Mouse (Mus musculus) ZHBTc4 (cell line): ENCODE measurements around the gene Vmn1r87.

Source experiments
- DNase-seq: peaks from one replicate; pipeline ENCODE4 v3.0.0-alpha.2; 2011; ENCODE audit warnings: low read depth, low spot score

Vmn1r87 gene

DNA sequence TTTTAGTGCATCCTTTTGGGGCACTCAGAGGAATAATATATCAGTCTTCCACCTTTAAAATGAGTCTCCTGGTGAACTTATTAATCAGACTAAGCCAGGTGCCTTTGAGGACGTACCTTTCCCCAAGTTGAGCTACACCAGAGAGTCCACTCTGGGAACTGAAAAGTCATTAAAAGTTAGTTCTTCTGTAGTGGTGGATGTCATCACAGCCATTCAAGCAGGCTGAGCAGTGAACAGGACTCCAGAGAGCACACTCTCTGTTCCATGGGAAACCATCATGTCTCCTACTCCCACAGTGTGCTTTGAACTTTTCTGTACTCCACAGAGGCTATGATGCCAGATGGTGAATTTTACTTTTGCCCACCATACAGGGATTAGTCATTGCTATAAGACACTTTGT lies at the start of gene Vmn1r87:
Vmn1r87 (minus strand) TSS at position 101 of the 400 bp plus-strand sequence.
- DNase-seq, result no peak

- DNase-seq, result no peak
These were observed 19.3 kb upstream of the Vmn1r87 start, which contains the start of gene Vmn1r88 for GRCm38 (mm10) chr7:13159268-13159667. Vmn1r88 (plus strand) TSS chr7:13159568.

DNA sequence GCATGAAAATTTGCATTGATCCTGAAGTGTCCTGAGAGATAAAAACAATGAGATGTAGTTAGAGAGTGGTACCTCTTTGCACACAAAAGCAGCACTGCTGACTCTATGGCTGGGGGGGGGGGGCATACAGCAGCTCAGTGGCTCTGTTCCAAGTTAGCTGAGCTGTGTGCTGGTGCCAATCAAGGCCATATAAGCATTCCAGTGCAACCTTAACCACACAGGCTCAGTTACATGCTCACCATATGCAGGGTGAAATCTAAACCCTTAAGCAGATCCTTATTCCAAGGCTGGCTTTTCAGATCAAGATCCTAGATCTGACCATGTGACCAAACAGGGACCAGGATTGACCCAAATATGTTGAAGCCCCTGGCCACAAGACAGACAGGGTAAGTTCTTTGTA lies 2.6 kb downstream of the Vmn1r87 start:
- DNase-seq, result no peak

GRCm38 (mm10) chr7:13131856-13132255 lies 8.1 kb downstream of the Vmn1r87 start:
- no peak for DNase-seq

- DNase-seq, result peak; percentile 54
These were observed 16.3 kb downstream of the Vmn1r87 start for GRCm38 (mm10) chr7:13123554-13124153.

DNA sequence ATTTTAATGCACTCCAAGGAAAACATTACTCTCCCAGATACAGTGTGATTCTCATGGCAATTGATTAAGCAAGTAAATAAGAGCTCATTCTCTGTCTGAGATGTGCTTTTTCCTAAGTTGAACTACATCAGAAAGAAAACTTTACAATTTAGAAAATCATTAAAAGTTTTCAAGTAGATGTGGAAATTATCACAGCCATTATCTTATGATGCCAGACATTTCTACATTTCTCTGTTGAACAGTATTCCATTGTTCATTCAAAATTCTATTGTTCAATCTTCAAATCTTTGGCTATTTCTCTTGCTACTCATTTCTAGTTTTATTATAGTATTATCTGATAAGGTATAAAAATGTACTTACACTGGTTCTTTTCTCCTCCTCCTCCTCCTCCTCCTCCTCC lies 20.1 kb downstream of the Vmn1r87 start, which contains the start of gene Vmn1r86:
Vmn1r86 (minus strand) TSS at position 101 of the 400 bp plus-strand sequence.
- DNase-seq, result no peak

- DNase-seq, result no peak
These were observed 44.9 kb downstream of the Vmn1r87 start, which contains the start of gene Vmn1r85 for GRCm38 (mm10) chr7:13095073-13095472. Vmn1r85 (minus strand) TSS chr7:13095173.
